Mouse (Mus musculus): Measurements from ENCODE around the gene Gm5935.
"Not testable (repeated sequence)": the region's sequence is repeated elsewhere in the genome, so short reads cannot be mapped to it uniquely, and the experiment has no call there.

Gene Gm5935

GRCm38 (mm10) chrX:24775064-24775463, at the start of gene Gm5935:
TSS of gene Gm5935 (minus strand) at chrX:24775164.
- not testable (repeated sequence) for DNase-seq
